Mouse (Mus musculus): ENCODE measurements around the gene Esp22. TPM values are rescaled to one million over a fixed set of nuclear protein-coding genes. Genes with fewer than 3 reads are reported as not detected.

Gene Esp22
- polyA plus RNA-seq (2012; ENCODE audit: low replicate concordance): not detected in 2 replicates

DNA sequence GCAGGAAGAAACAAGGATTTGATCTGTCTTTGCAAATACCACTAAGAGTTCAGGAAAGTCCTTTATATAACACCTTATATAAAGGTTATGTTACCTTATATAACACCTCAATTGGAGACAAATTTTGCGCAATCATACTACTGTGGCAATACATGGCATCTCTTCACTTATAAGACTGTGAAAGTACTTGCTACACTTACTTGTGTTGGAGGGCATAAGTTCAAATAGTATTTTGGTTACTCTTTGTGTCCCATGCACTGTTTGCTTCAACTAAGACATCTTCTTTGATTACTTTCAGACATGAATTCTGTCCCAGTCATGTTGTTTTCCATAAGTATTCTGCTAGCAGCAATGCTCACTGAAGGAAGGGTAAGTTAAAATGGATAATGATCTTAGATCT is at the start of gene Esp22:
TSS of gene Esp22 (plus strand) at position 301 of the 400 bp plus-strand sequence.

DNA sequence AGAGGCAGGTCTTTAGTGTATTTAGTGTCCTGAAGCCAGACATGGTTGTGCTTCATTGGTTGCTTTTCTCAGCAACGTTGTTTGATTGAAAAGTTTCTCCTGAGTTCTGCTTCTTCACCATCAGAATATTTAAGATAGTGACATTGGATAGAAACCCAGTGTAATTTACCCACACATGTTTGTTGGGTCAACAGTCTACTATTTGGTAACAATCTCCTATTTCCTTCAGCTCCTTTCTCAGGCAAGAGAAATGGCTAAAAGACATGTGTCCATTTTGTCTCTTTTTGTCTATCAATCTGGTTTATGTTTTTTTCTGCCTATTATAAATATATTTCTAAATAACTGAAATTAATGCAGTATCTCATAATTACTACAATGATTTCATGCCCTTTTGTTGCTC is 18.2 kb upstream of the Esp22 start, which contains the start of gene Esp23:
TSS of gene Esp23 (minus strand) at position 101 of the 400 bp plus-strand sequence.

Other genes starting within 250 kb of the Esp22 start
- gene Esp24, start 58.6 kb upstream of the Esp22 start, polyA plus RNA-seq (2012; ENCODE audit: low replicate concordance): not detected in 2 replicates
- gene Gm21903, start 52.0 kb upstream of the Esp22 start, polyA plus RNA-seq (2012; ENCODE audit: low replicate concordance): not detected in 2 replicates
- gene Esp23, start 18.3 kb upstream of the Esp22 start, polyA plus RNA-seq (2012; ENCODE audit: low replicate concordance): not detected in 2 replicates